Mouse (Mus musculus) left cerebral cortex, adult 2 months (tissue): Measurements from ENCODE around the gene Serpinb1b. TPM values are rescaled to one million over a fixed set of nuclear protein-coding genes. Genes with fewer than 3 reads are reported as not detected.

Experiments
- DNase-seq, 2 experiments: peaks; one replicate each; pipeline ENCODE4 v3.0.0; 2021 to 2022; ENCODE audit warnings: low spot score in 2 of 2, mixed read lengths in 1 of 2; ENCODE audit errors: extremely low spot score in 1 of 2
- H3K27ac ChIP-seq: fragments of 200-600 bp; 2 replicates; pipeline ENCODE4 v1.8.1; 2022
- H3K4me3 ChIP-seq: fragments of 200-600 bp; 2 replicates; pipeline ENCODE4 v1.8.1; 2022
- CTCF ChIP-seq: fragments of 200-600 bp; IDR thresholded peaks from 2 replicates; pipeline ENCODE4 v1.8.1; 2022; ENCODE audit warnings: antibody characterized with exemption, mild to moderate bottlenecking, moderate library complexity
- intact Hi-C: fragments of 180-260 bp; cut with DNase I; formaldehyde crosslinking; loops from one replicate; pipeline ENCODE4 v1.15.1; 2025
- total RNA-seq, 2 experiments: library from RNA; stranded (reverse); gene quantifications; 2 replicates each; pipeline ENCODE4 v1.2.3; 2021

The Serpinb1b gene
- total RNA-seq, 2 experiments from 2014 or later, result 0.86 to 1.2 TPM

DNA sequence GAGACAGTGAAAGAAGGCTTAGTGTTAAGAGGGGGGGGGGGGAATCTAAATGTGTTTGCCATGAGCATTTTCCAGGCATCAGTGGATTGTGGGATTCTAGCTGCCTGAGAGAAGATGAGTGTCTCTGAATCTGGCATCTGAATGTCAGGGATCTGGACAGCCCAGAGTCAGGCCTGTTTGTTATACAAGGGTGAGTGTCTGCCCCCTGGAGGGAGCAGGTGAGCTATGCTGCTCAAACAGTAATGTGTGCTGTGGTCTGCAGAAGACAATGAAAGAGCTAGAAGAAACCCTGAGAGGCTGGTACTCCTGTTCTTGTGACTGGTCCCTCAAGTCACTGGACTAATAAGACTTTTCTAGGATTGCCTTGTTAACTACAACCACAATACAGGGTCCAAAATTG, 4.3 kb upstream of the Serpinb1b start:
- H3K27ac ChIP-seq, result no peak overlapping the region
- intact Hi-C loops, result loop anchor here (10.0 kb wide), 1 partner anchor 691 kb away; no protein-coding TSS in a partner anchor
- no peak overlapping the region for H3K4me3 ChIP-seq
- peak; percentile 54 for TF ChIP-seq CTCF
- DNase-seq, result no peak

- intact Hi-C loops, result loop anchor here (10.0 kb wide), 1 partner anchor 689 kb away; no protein-coding TSS in a partner anchor
- Histone ChIP-seq H3K4me3 (no peak overlapping the region), H3K27ac (no peak overlapping the region)
- DNase-seq, result no peak
- no peak for TF ChIP-seq CTCF
Observed at GRCm38 (mm10) chr13:33076247-33076646, 2.1 kb upstream of the Serpinb1b start.

- no peak for TF ChIP-seq CTCF
- intact Hi-C loops, result loop anchor here (10.0 kb wide), 1 partner anchor 688 kb away; no protein-coding TSS in a partner anchor
Observed at GRCm38 (mm10) chr13:33077026-33077685, 1.2 kb upstream of the Serpinb1b start.

DNA sequence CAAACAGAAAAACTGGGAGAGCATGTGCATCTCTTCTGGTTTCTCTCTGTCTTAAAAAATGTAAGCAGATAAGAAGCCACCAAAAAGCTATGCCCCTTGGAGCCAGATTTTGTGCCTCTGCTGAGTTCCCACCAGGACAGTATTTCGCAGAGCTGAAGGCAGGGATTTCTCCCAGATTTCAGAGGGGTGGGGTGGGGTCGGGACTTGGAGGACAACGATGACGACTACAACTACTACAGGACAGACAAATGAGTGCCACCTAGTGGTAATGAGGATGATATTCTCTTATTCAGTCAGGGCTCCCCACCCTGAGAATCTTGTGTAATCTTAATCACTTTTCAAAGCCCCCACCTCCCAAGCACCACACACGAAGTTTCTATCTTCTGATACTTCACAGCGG, 1.0 kb downstream of the Serpinb1b start:
- H3K4me3 ChIP-seq, result no peak overlapping the region
- TF ChIP-seq CTCF, result peak; percentile 61
- no peak for DNase-seq
- intact Hi-C loops, result loop anchor here (1.0 to 10.0 kb wide), 3 partner anchors 75 to 685 kb away; no protein-coding TSS in a partner anchor
- no peak overlapping the region for H3K27ac ChIP-seq

More at GRCm38 (mm10) chr13:33077026-33077685, 1.2 kb upstream of the Serpinb1b start:
- no peak for DNase-seq
- H3K27ac ChIP-seq, result no peak overlapping the region
- H3K4me3 ChIP-seq, result no peak overlapping the region

DNA sequence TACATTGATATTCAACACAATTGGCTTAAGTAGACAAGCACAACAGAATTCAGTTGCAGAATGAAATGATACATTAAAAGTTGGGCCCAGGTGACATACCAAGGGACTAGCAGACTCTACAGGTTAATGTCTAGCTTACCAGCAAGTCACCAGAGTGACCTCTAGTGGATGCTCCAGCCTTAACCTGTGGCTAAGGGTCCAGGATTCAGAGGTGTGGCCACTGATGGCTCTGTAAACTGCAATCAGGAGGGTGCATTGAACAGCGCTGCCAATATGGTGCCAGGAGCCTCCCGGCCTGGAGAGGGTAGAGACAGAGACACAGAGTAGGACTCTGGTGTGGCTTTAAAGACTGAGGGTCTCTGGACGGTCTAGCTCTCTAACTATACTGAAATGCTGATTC, 2.0 kb downstream of the Serpinb1b start:
- no peak overlapping the region for H3K4me3 ChIP-seq
- no peak overlapping the region for H3K27ac ChIP-seq
- no peak for DNase-seq
- TF ChIP-seq CTCF, result peak; percentile 21; the same call in 1 of the 2 replicates
- intact Hi-C loops, result no loop called here

DNA sequence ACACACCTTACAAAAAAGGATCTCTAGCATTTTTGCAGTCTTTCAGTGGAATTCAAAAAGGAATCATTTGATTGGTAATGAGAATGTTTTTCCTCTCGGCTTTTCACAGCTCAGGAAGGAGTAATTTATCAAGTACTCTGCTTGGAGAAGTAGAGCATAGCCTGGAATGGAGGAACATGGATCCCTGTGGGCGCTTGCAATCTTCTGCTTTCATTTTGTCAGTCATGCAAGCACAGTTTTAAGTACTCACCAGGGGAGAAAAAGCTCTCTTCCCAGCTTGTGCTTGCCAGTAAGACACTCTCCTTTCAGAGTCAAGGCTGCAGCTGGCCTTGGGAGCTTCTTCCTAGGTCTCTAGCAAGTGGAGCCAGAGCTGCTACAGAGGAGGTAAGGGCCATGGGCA, 5.5 kb downstream of the Serpinb1b start:
- peak overlapping the region; percentile 61; the same call in 1 of the 2 replicates for H3K27ac ChIP-seq
- no peak for DNase-seq
- intact Hi-C loops, result no loop called here
- no peak for TF ChIP-seq CTCF
- H3K4me3 ChIP-seq, result no peak overlapping the region

GRCm38 (mm10) chr13:33084975-33085694, 6.8 kb downstream of the Serpinb1b start:
- H3K4me3 ChIP-seq, result no peak overlapping the region
- no peak for TF ChIP-seq CTCF
- intact Hi-C loops, result no loop called here
- DNase-seq, result no peak
- peak overlapping the region; percentile 50; the same call in 1 of the 2 replicates for H3K27ac ChIP-seq

DNA sequence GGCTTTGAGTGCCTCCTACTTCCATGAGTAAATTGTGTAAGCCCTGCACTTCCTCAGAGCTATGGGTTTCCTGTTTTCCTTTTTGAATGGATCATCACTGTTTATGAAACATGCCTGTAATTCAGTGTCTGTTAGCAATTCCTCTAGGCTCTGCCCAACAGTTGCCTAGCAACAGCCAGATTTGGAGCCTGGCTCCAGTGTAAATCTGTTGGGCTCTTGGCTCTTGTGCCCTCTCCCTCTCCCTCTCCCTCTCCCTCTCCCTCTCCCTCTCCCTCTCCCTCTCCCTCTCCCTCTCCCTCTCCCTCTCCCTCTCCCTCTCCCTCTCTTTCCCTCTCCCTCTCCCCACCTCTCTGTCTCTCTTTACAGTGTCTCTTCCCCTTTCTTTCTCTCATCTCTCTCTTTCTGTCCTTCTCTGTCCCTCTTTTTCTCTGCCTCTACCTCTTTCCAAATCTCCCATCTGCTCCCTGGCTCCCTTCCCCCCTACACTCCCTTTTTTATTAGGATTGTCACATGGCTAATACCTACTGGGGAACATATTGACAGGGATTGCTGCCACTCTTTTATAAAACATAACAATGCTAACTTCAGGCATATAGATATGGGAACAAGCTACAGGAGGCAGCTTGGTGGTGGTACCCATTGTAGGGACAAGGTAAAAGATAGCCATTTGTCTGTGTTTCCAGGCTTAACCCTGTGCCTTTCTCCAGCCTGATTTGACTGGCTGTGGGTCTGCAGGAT, 7.5 kb downstream of the Serpinb1b start:
- H3K4me3 ChIP-seq, result no peak overlapping the region
- H3K27ac ChIP-seq, result peak overlapping the region; percentile 50
- intact Hi-C loops, result no loop called here
- DNase-seq, result peak in 1 of 2 experiments; percentile 49
- no peak for TF ChIP-seq CTCF

DNA sequence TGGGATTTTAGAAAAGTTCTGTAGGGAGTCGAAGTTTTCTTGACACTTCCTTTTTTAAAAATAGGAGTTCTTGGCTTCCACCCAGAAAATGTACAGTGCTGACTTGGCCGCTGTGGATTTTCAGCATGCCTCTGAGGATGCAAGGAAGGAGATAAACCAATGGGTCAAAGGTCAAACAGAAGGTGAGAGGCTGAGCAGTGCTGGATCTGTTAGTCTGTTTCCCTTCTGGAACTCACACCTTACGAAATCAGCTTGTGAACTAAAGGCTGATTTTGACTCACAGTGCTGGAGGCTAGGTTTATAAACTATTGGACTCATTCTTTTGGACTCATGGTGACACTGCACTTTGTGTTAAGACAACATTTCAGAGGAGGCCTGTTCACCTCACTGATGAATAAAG, 11.2 kb downstream of the Serpinb1b start:
- peak overlapping the region; percentile 59; the same call in 1 of the 2 replicates for H3K27ac ChIP-seq
- no peak for TF ChIP-seq CTCF
- no peak for DNase-seq
- H3K4me3 ChIP-seq, result no peak overlapping the region
- intact Hi-C loops, result no loop called here

DNA sequence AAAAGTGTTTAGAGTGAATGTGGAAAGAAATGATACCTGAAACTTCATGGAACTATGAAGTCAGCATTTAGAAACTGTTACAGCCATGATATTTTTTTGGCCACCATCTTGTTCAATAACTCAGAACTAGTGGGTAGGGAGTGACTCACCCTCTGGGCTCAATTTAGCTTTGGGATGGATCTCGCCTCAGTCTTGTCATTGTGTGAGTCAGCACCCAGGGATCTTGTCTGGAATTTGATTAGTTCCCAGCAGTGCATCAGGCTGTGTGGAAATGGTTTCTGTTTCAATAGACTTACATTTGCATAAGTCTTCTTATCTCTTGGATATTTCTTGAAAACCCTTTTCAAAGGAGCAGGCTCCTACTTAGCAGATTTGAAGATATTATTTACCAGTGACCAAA, 12.2 kb downstream of the Serpinb1b start:
- intact Hi-C loops, result no loop called here
- peak in 1 of 2 experiments; percentile 43 for DNase-seq
- H3K4me3 ChIP-seq, result no peak overlapping the region
- TF ChIP-seq CTCF, result no peak
- H3K27ac ChIP-seq, result no peak overlapping the region; the same call in 1 of the 2 replicates

DNA sequence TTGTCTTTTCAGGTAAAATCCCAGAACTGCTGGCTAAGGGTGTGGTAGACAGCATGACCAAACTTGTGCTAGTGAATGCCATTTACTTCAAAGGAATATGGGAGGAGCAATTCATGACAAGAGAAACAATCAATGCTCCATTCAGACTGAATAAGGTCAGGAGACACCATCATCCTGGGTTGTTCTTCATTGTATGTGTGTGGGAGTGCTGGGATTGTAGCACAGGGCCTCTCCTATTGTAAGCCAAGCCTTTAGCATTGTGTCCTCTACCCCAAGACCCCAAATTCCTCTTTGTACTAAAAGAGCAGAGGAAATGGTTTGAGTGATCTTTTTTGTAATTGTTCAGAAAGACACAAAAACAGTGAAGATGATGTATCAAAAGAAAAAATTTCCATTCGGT, 12.9 kb downstream of the Serpinb1b start:
- intact Hi-C loops, result no loop called here

DNA sequence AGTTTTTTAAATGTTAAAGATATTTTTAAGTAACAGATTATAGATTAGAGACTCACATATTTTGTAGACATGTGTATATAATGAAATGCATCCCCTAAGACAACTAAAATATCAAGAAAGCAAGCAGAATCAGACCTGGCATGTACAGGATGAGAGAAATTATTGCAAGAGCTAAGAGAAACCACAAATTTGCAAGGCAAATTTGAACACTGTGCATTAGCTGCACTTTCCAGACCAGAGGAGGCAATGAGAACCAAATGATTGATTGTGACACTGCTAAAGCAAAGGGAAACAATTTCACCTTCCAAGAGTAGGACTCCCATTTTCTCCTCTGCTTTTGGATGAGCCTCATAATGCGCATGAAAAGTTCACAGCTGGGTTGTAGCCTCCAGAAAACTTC, 17.2 kb downstream of the Serpinb1b start:
- Histone ChIP-seq H3K4me3 (no peak overlapping the region), H3K27ac (no peak overlapping the region)
- no peak for TF ChIP-seq CTCF
- no peak for DNase-seq
- intact Hi-C loops, result no loop called here

More for the DNA sequence above, 12.9 kb downstream of the Serpinb1b start:
- H3K27ac ChIP-seq, result no peak overlapping the region
- H3K4me3 ChIP-seq, result no peak overlapping the region
- no peak for TF ChIP-seq CTCF
- DNase-seq, result no peak
